Mouse (Mus musculus): ENCODE data around the gene Tex48. TPM values are rescaled to one million over a fixed set of nuclear protein-coding genes. Genes with fewer than 3 reads are reported as not detected.

The Tex48 gene
- total RNA-seq, 2 experiments from 2014 or later = not detected

DNA sequence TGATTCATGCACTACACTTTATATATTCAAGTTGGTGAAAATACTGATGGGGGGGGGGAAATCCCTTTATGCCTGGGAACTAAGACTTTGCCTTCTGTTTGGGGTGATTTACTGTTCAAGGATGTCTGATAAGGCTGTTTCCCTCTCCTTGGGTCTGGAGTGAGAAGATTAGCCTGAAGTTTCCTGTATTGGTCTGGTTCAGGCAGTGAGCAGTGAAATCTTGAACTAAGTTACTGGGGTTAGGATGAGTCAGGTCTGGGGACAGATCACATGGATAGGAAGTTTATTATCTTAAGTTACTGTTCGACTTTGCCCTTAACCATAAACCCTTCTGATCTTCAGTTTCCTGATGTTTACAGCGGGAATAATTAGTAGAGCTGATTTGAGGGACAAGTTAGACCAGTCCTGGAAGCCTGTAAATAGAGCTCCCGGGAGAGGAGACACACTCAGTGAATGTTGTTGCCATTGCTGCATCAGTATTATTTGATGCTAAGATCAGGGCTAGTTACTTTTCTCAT lies 3.4 kb upstream of the Tex48 start:
- no peak for TF ChIP-seq CTCF (conservative IDR thresholded peaks at IDR 0.05)
- no peak for DNase-seq (ENCODE audit: low spot score in 2 of 2)

GRCm38 (mm10) chr4:63621861-63622260 lies 367 bp downstream of the Tex48 start:
- TF ChIP-seq CTCF (conservative IDR thresholded peaks at IDR 0.05) = no peak
- H3K4me3 ChIP-seq = no peak overlapping the region
- no peak overlapping the region for H3K27ac ChIP-seq
- DNase-seq (ENCODE audit: low spot score in 2 of 2) = no peak

More for the DNA sequence above, 3.4 kb upstream of the Tex48 start:
- Histone ChIP-seq H3K27ac (no peak overlapping the region), H3K4me3 (no peak overlapping the region)

DNA sequence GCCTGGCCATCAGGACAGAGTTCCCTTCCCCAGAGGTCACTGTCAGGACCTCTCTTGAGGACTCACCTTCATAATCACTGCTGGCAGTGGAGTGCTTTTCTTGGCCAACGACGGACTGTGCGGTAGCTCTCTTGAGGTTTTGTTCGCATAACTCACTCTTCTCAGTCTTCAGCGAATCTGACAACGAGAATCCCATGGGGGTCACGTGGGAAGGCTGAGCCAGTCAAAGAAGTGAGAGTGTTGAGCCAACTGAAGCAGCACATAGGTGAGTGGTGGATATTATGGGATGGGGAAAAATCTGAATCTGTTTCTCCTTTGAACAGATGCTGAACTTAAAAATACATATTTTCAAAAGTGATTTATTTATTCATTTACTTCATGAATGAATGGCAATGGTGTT lies 13.8 kb downstream of the Tex48 start:
- TF ChIP-seq CTCF (conservative IDR thresholded peaks at IDR 0.05) = no peak
- no peak overlapping the region for H3K4me3 ChIP-seq
- H3K27ac ChIP-seq = no peak overlapping the region
- no peak for DNase-seq (ENCODE audit: low spot score in 2 of 2)

DNA sequence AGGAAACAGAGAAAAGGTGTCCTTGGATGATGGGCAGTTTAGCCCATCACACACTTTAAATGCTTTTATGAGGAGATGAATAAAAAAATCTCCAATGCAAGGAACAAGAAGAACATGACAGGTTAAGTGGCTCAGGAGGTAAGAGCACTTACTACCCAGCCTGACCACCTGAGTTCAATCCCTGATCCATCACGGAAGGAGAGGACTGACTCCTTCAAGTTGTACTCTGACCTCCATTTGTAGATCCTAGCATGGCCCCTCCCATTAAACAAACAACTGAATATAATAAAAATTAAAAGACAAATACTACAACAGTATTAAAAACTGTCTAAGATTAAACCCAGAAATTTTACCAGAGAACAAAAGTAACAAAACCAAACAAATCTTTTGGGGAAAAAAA lies 16.3 kb downstream of the Tex48 start:
- no peak for DNase-seq (ENCODE audit: low spot score in 2 of 2)
- Histone ChIP-seq H3K27ac (no peak overlapping the region), H3K4me3 (no peak overlapping the region)
- no peak for TF ChIP-seq CTCF (conservative IDR thresholded peaks at IDR 0.05)

DNA sequence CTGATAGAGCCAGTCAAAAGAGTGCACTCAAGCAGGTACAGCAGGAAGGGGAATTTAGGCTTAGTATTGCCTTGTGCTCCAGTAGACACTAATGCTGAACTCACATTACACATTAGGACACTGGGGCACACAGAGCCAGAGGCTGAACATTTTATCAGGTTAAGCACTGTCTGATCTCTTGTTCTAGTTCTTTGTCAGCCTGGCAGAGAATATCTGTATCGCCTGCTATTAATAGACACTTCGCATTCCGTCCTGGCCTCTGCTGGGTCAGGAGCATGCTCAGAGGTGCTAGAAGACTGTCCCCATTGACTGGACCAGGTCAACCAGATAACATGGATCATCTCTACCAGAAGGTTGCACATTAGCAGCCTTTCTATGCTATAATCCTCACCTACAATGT lies 16.7 kb downstream of the Tex48 start:
- Histone ChIP-seq H3K27ac (no peak overlapping the region), H3K4me3 (no peak overlapping the region)
- no peak for DNase-seq (ENCODE audit: low spot score in 2 of 2)
- no peak for TF ChIP-seq CTCF (conservative IDR thresholded peaks at IDR 0.05)

GRCm38 (mm10) chr4:63604945-63605344 lies 17.3 kb downstream of the Tex48 start, which contains the start of gene Gm11213:
TSS of gene Gm11213 (minus strand) at chr4:63605261.
- TF ChIP-seq CTCF (conservative IDR thresholded peaks at IDR 0.05) = no peak
- DNase-seq (ENCODE audit: low spot score in 2 of 2) = no peak

GRCm38 (mm10) chr4:63601263-63601662 lies 21.0 kb downstream of the Tex48 start:
- no peak for DNase-seq (ENCODE audit: low spot score in 2 of 2)
- H3K27ac ChIP-seq = no peak overlapping the region
- H3K4me3 ChIP-seq = no peak overlapping the region
- TF ChIP-seq CTCF (conservative IDR thresholded peaks at IDR 0.05) = no peak

More at GRCm38 (mm10) chr4:63604945-63605344, 17.3 kb downstream of the Tex48 start, which contains the start of gene Gm11213:
- Histone ChIP-seq H3K27ac (no peak within 1 kb of the TSS), H3K4me3 (no peak within 1 kb of the TSS)

DNA sequence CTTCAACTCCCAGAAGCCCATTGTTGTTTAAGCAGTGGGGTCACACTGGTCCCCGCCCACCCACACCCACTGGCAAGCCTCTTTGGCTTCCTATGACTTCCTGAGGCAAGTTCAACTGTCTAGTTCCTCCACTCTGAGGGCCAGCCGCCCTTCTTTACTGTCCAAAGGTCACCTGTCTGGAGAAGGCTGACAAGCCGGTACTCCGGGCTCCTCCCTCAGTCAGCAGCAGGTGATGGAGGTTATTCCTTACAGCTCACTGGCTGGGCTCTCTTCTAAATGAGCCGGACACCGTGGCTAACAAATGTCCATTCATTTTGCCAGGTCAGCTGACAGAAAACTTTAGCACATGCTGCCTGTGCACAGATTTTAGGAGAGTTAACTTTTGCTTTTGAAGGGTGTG lies 21.4 kb downstream of the Tex48 start:
- no peak for TF ChIP-seq CTCF (conservative IDR thresholded peaks at IDR 0.05)
- Histone ChIP-seq H3K27ac (no peak overlapping the region), H3K4me3 (no peak overlapping the region)
- DNase-seq (ENCODE audit: low spot score in 2 of 2) = no peak

DNA sequence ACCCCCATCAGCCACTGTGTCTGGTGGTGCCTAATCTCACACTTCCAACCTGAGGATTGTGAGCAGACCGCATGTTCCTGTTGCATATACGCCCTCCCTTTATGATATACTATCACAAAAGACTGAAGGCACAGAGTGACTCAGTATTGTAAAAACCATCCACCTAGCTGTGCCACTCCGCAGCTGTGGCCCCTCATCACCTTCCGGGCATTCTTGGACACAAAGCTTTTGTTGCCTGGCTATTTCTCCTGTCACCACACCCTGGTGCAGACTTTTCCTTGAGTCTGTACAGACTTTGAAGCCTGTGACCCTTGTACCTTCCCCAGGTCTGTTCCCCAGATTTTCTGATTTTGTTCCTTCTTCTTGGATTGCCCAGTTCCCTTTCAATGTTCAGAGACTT lies 26.2 kb downstream of the Tex48 start:
- Histone ChIP-seq H3K4me3 (no peak overlapping the region), H3K27ac (no peak overlapping the region)
- TF ChIP-seq CTCF (conservative IDR thresholded peaks at IDR 0.05) = no peak
- DNase-seq (ENCODE audit: low spot score in 2 of 2) = no peak

DNA sequence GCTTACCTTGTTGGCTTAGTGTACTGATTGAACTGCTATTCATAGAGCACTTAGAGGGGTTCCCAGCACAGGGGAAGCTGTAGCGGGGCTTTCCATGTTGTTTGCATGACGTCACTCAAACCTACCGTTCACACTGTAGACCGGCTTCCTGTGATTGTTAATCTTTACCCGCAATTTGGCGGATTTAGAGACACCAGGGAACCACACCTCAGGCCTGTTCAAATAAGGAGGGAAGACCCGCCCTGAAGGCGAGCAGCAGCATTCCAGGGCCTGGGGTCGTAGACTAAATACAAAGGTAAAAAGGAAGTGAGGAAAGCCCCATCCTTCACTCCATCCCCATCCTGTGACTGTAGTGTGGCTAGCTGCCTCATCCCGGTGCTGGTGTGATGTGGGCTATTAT lies 27.0 kb downstream of the Tex48 start:
- TF ChIP-seq CTCF (conservative IDR thresholded peaks at IDR 0.05) = no peak
- H3K27ac ChIP-seq = no peak overlapping the region
- DNase-seq (ENCODE audit: low spot score in 2 of 2) = no peak
- H3K4me3 ChIP-seq = no peak overlapping the region

DNA sequence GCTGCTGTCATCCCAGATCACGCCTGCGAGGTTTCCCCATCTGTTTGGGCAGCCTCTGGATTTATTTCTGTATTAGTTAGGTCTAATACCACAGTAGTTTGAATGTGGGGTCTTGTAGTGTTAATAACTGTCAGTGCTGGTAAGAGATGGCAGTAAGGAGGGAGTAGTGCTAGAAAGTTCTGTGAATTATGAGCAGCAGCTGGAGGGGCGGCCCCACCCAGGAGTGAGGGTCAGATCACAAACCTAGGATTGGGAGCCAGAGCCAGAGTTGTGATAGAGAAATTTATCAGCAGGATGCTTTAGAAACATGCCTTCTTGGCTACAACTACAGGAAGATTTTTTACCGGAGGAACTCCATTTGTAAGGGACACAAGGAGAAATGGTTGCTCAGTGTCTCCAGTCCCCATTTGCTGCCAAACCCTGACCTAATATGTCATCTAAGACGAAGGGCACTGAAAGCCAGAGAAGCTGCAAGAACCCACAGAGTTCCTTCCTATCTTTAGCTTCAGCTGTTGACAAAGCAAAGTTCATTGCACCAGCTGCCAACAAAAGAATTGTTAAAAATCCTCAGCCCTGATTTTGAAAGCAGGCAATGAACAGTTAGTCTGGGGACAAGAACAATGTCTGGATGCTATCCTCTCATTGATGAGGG lies 27.6 kb downstream of the Tex48 start:
- no peak for TF ChIP-seq CTCF (conservative IDR thresholded peaks at IDR 0.05)
- no peak for DNase-seq (ENCODE audit: low spot score in 2 of 2)
- Histone ChIP-seq H3K27ac (no peak overlapping the region), H3K4me3 (no peak overlapping the region)

DNA sequence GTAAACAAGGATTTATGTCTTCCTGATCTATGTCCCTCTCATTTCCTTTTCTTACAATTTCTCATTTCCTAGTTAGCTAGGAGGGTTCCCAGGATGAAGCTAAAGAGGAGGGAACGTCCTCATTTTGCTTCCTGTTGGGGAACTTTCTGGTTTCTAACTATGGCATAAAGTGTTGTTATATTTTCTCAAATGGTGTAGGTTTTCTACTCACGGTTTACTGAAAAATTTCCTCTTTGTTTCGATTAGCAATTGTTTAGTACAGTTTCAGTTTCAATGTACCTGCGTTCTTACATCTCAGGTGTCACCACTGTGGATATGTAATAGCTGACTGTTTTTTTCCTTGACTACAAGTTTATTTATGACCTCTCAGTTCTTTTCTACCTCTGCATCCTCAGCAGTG lies 31.7 kb downstream of the Tex48 start:
- DNase-seq (ENCODE audit: low spot score in 2 of 2) = no peak
- Histone ChIP-seq H3K4me3 (no peak overlapping the region), H3K27ac (no peak overlapping the region)
- no peak for TF ChIP-seq CTCF (conservative IDR thresholded peaks at IDR 0.05)

DNA sequence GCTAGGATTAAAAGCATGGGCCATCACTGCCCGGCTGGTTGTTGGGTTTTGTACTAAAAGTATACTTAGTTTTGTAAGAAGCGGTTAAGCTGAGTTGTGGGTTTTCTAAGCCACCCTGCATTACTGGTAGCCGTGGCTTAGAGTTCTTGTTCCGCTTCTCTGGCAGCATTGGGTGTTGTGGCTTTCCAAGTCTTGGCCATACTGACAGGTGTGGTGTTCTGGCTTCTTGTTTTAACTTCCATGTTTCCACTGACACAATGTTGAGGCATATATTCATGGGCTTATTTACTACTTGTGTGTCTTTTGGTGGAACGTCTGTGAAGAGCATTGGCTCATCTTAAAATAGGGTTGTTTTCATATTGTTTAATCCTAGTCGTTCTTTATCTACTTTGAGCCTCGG lies 32.2 kb downstream of the Tex48 start:
- DNase-seq (ENCODE audit: low spot score in 2 of 2) = no peak
- H3K27ac ChIP-seq = no peak overlapping the region
- no peak for TF ChIP-seq CTCF (conservative IDR thresholded peaks at IDR 0.05)
- no peak overlapping the region for H3K4me3 ChIP-seq

GRCm38 (mm10) chr4:63586240-63586639 lies 36.0 kb downstream of the Tex48 start:
- no peak for DNase-seq (ENCODE audit: low spot score in 2 of 2)
- no peak overlapping the region for H3K27ac ChIP-seq
- no peak for TF ChIP-seq CTCF (conservative IDR thresholded peaks at IDR 0.05)
- no peak overlapping the region for H3K4me3 ChIP-seq

Measured in layer of hippocampus, adult 2 months (tissue).